Mouse (Mus musculus) neural tube, embryonic 14.5 days (tissue): ENCODE measurements around the gene Gata2. TPM values are rescaled to one million over a fixed set of nuclear protein-coding genes. Genes with fewer than 3 reads are reported as not detected.

Source experiments
- ATAC-seq: fragments of 200-750 bp; cut with Nextera tagmentation; 2 replicates; pipeline ENCODE4 v1.8.0; 2017; ENCODE audit warnings: low read depth, mild to moderate bottlenecking, moderate TSS enrichment, moderate library complexity
- H3K27ac ChIP-seq: fragments of 300-500 bp; sonication (generic); 2 replicates; pipeline ENCODE4 v1.5.1; 2014; ENCODE audit warnings: low read depth, mild to moderate bottlenecking, control low read depth, low read length, moderate library complexity, mixed read lengths
- H3K27me3 ChIP-seq: fragments of 300-500 bp; sonication (generic); 2 replicates; pipeline ENCODE4 v1.6.1; 2014; ENCODE audit warnings: low read length; ENCODE audit not compliant: control insufficient read depth, insufficient read depth
- H3K36me3 ChIP-seq: fragments of 300-500 bp; sonication (generic); 2 replicates; pipeline ENCODE4 v1.6.1; 2014; ENCODE audit warnings: low read length, mixed read lengths; ENCODE audit not compliant: control insufficient read depth, insufficient read depth
- H3K4me1 ChIP-seq: fragments of 300-500 bp; sonication (generic); 2 replicates; pipeline ENCODE4 v1.6.1; 2014; ENCODE audit warnings: low read length; ENCODE audit not compliant: control insufficient read depth, insufficient read depth
- H3K4me2 ChIP-seq: fragments of 300-500 bp; sonication (generic); 2 replicates; pipeline ENCODE4 v1.6.1; 2014; ENCODE audit warnings: mild to moderate bottlenecking, low read depth, low read length, control low read depth
- H3K4me3 ChIP-seq: fragments of 300-500 bp; sonication (generic); 2 replicates; pipeline ENCODE4 v1.5.1; 2014; ENCODE audit warnings: low read depth, low read length, control low read depth, mixed read lengths
- H3K9ac ChIP-seq: fragments of 300-500 bp; sonication (generic); replicated peaks from 2 replicates; pipeline ENCODE4 v1.6.1; 2014; ENCODE audit warnings: low read depth, mild to moderate bottlenecking, control low read depth, low read length, mixed read lengths
- H3K9me3 ChIP-seq: fragments of 300-500 bp; sonication (generic); 2 replicates; pipeline ENCODE4 v1.6.1; 2016; ENCODE audit warnings: low read length; ENCODE audit not compliant: control insufficient read depth
- WGBS: fragments of 180-500 bp; shearing (Covaris S2); extraction: QIAGEN DNeasy Blood & Tissue Kit; methylation state at CpG from one replicate; pipeline ENCODE4 v1.1.7; 2014; 5-methylcytosine and 5-hydroxymethylcytosine counted together
- polyA plus RNA-seq: library from polyadenylated mRNA; unstranded; fragments of >200 nt; fragmentation: Nextera tagmentation; extraction: Ambion mirVana; gene quantifications from 2 replicates; pipeline ENCODE4 v1.2.1, GENCODE M21; 2014

The Gata2 gene
- polyA plus RNA-seq, 1 experiment from 2014 or later, result 5.4 TPM

- Histone ChIP-seq H3K4me1 (no peaks in the 10 kb centered on the region), H3K27ac (no peak overlapping the region), H3K9ac (no peak overlapping the region), H3K4me3 (no peak overlapping the region), H3K36me3 (no peaks in the 10 kb centered on the region), H3K9me3 (no peaks in the 10 kb centered on the region), H3K27me3 (no peaks in the 10 kb centered on the region), H3K4me2 (no peak overlapping the region)
- no peak for ATAC-seq
- 77% methylated on average over 4 of the region's 4 CpGs for WGBS
These were observed 22.5 kb downstream of the Gata2 start for GRCm38 (mm10) chr6:88216199-88216598.

GRCm38 (mm10) chr6:88219094-88219493 lies 25.4 kb downstream of the Gata2 start:
- Histone ChIP-seq H3K4me2 (no peak overlapping the region), H3K4me1 (no peaks in the 10 kb centered on the region), H3K36me3 (no peaks in the 10 kb centered on the region), H3K27ac (no peak overlapping the region), H3K9me3 (no peaks in the 10 kb centered on the region), H3K27me3 (no peaks in the 10 kb centered on the region), H3K9ac (no peak overlapping the region), H3K4me3 (no peak overlapping the region)
- no peak for ATAC-seq
- WGBS, result 19% methylated on average over 4 of the region's 4 CpGs

GRCm38 (mm10) chr6:88221968-88222367 lies 28.3 kb downstream of the Gata2 start, which contains the start of gene Dnajb8:
Gene Dnajb8, plus strand, starts transcription at chr6:88222268.
- no peak for ATAC-seq
- no peaks in the 10 kb centered on the region for H3K9me3 ChIP-seq
- no peak within 1 kb of the TSS for H3K4me2 ChIP-seq
- H3K4me1 ChIP-seq, result no peaks in the 10 kb centered on the region
- H3K9ac ChIP-seq, result no peak within 1 kb of the TSS
- 52% methylated on average over 10 of the region's 10 CpGs for WGBS
- H3K27ac ChIP-seq, result no peak within 1 kb of the TSS
- no peak within 1 kb of the TSS for H3K4me3 ChIP-seq
- H3K27me3 ChIP-seq, result no peaks in the 10 kb centered on the region
- no peaks in the 10 kb centered on the region for H3K36me3 ChIP-seq

GRCm38 (mm10) chr6:88226570-88226994 lies 32.9 kb downstream of the Gata2 start:
- ATAC-seq, result peak; percentile 41; the same call in 1 of the 2 replicates
- Histone ChIP-seq H3K9ac (no peak overlapping the region), H3K4me3 (no peak overlapping the region), H3K36me3 (no peaks in the 10 kb centered on the region), H3K27me3 (no peaks in the 10 kb centered on the region), H3K9me3 (no peaks in the 10 kb centered on the region), H3K4me2 (no peak overlapping the region), H3K27ac (no peak overlapping the region), H3K4me1 (no peaks in the 10 kb centered on the region)
- 11% methylated on average over 5 of the region's 5 CpGs for WGBS

GRCm38 (mm10) chr6:88227537-88227936 lies 33.8 kb downstream of the Gata2 start:
- H3K4me1 ChIP-seq, result no peaks in the 10 kb centered on the region
- no peak overlapping the region for H3K27ac ChIP-seq
- H3K4me3 ChIP-seq, result no peak overlapping the region
- ATAC-seq, result no peak
- H3K4me2 ChIP-seq, result no peak overlapping the region
- H3K36me3 ChIP-seq, result no peaks in the 10 kb centered on the region
- WGBS, result 42% methylated on average over 7 of the region's 7 CpGs
- no peaks in the 10 kb centered on the region for H3K27me3 ChIP-seq
- H3K9me3 ChIP-seq, result no peaks in the 10 kb centered on the region
- H3K9ac ChIP-seq, result no peak overlapping the region

- H3K4me1 ChIP-seq, result no peaks in the 10 kb centered on the region
- H3K9me3 ChIP-seq, result no peaks in the 10 kb centered on the region
- no peak overlapping the region for H3K4me2 ChIP-seq
- no peaks in the 10 kb centered on the region for H3K27me3 ChIP-seq
- no peak overlapping the region for H3K4me3 ChIP-seq
- H3K9ac ChIP-seq, result no peak overlapping the region
- 93% methylated on average over 12 of the region's 12 CpGs for WGBS
- H3K27ac ChIP-seq, result no peak overlapping the region
- no peak for ATAC-seq
- no peaks in the 10 kb centered on the region for H3K36me3 ChIP-seq
These were observed 35.5 kb downstream of the Gata2 start for GRCm38 (mm10) chr6:88229221-88229620.

GRCm38 (mm10) chr6:88231821-88232220 lies 38.1 kb downstream of the Gata2 start:
- no peak for ATAC-seq
- Histone ChIP-seq H3K36me3 (no peaks in the 10 kb centered on the region), H3K9ac (no peak overlapping the region), H3K27ac (no peak overlapping the region), H3K9me3 (no peaks in the 10 kb centered on the region), H3K4me1 (peaks cover 6% of the 10 kb centered on the region; the same call in 1 of the 2 replicates), H3K4me2 (no peak overlapping the region), H3K27me3 (0 out of 2 replicates have a peak, but pooled peaks cover 2% of the 10 kb centered on the region), H3K4me3 (no peak overlapping the region)
- 84% methylated on average over 7 of the region's 7 CpGs for WGBS

GRCm38 (mm10) chr6:88232221-88232620 lies 38.5 kb downstream of the Gata2 start:
- Histone ChIP-seq H3K4me3 (no peak overlapping the region), H3K9ac (no peak overlapping the region), H3K36me3 (no peaks in the 10 kb centered on the region), H3K4me2 (no peak overlapping the region), H3K27ac (no peak overlapping the region), H3K4me1 (peaks cover 6% of the 10 kb centered on the region; the same call in 1 of the 2 replicates), H3K27me3 (0 out of 2 replicates have a peak, but pooled peaks cover 2% of the 10 kb centered on the region), H3K9me3 (no peaks in the 10 kb centered on the region)
- no peak for ATAC-seq
- WGBS, result 38% methylated on average over 6 of the region's 6 CpGs

- peaks cover 2% of the 10 kb centered on the region; the same call in 1 of the 2 replicates for H3K27me3 ChIP-seq
- WGBS, result 84% methylated on average over 8 of the region's 8 CpGs
- H3K9me3 ChIP-seq, result no peaks in the 10 kb centered on the region
- peaks cover 6% of the 10 kb centered on the region; the same call in 1 of the 2 replicates for H3K4me1 ChIP-seq
- H3K4me3 ChIP-seq, result no peak overlapping the region
- H3K4me2 ChIP-seq, result no peak overlapping the region
- ATAC-seq, result no peak
- H3K27ac ChIP-seq, result no peak overlapping the region
- H3K36me3 ChIP-seq, result no peaks in the 10 kb centered on the region
- H3K9ac ChIP-seq, result no peak overlapping the region
These were observed 40.3 kb downstream of the Gata2 start for GRCm38 (mm10) chr6:88233996-88234395.
